Mouse (Mus musculus): ENCODE measurements at regions not wholly inside any gene's neighbourhood (a gene's known extent, or its start where the extent isn't known, plus 50 kb on each side); places are given as distances from the start of the nearest gene placed in this dataset.

- no peak for ATAC-seq (replicated peaks; ENCODE audit: low FRiP score, poor library complexity, severe bottlenecking)
Measured at GRCm38 (mm10) chr3:104297112-104297511, 76.9 kb upstream of the Magi3 start.

GRCm38 (mm10) chr3:104295856-104296255 is 75.7 kb upstream of the Magi3 start:
- ATAC-seq (replicated peaks; ENCODE audit: low FRiP score, poor library complexity, severe bottlenecking): no peak

GRCm38 (mm10) chr3:104295015-104295719 is 75.0 kb upstream of the Magi3 start:
- ATAC-seq (replicated peaks; ENCODE audit: low FRiP score, poor library complexity, severe bottlenecking): no peak

- no peak for ATAC-seq (replicated peaks; ENCODE audit: low FRiP score, poor library complexity, severe bottlenecking)
Measured at GRCm38 (mm10) chr3:104293869-104294268, 73.7 kb upstream of the Magi3 start.

- no peak for ATAC-seq (replicated peaks; ENCODE audit: low FRiP score, poor library complexity, severe bottlenecking)
Measured at GRCm38 (mm10) chr3:104288970-104289680, 69.0 kb upstream of the Magi3 start.

GRCm38 (mm10) chr3:104287900-104288299 is 67.7 kb upstream of the Magi3 start:
- ATAC-seq (replicated peaks; ENCODE audit: low FRiP score, poor library complexity, severe bottlenecking): no peak

GRCm38 (mm10) chr3:104284961-104285360 is 64.8 kb upstream of the Magi3 start:
- no peak for ATAC-seq (replicated peaks; ENCODE audit: low FRiP score, poor library complexity, severe bottlenecking)

- no peak for ATAC-seq (replicated peaks; ENCODE audit: low FRiP score, poor library complexity, severe bottlenecking)
Measured at GRCm38 (mm10) chr3:104283855-104284254, 63.7 kb upstream of the Magi3 start.

GRCm38 (mm10) chr3:104279505-104279904 is 59.3 kb upstream of the Magi3 start:
- ATAC-seq (replicated peaks; ENCODE audit: low FRiP score, poor library complexity, severe bottlenecking): no peak

- ATAC-seq (replicated peaks; ENCODE audit: low FRiP score, poor library complexity, severe bottlenecking): no peak
Measured at GRCm38 (mm10) chr3:104274718-104275302, 54.6 kb upstream of the Magi3 start.

GRCm38 (mm10) chr3:104274084-104274483 is 53.9 kb upstream of the Magi3 start:
- no peak for ATAC-seq (replicated peaks; ENCODE audit: low FRiP score, poor library complexity, severe bottlenecking)

All from erythroid progenitor cell, adult 5-6 weeks (primary cell).